Mouse (Mus musculus) adrenal gland, adult 8-10 months (tissue): ENCODE data around the gene Gm10271. TPM values are rescaled to one million over a fixed set of nuclear protein-coding genes. Genes with fewer than 3 reads are reported as not detected.
A peak's percentile ranks its signal among the peaks of the same experiment; 100 is the strongest.

Experiments used
- DNase-seq: peaks from one replicate; pipeline ENCODE4 v3.0.0; 2022
- total RNA-seq, 4 experiments: library from RNA; stranded (reverse); gene quantifications; 2 replicates each; pipeline ENCODE4 v1.2.4; 2022

Gm10271 gene
- total RNA-seq, 4 experiments from 2014 or later: not detected

DNA sequence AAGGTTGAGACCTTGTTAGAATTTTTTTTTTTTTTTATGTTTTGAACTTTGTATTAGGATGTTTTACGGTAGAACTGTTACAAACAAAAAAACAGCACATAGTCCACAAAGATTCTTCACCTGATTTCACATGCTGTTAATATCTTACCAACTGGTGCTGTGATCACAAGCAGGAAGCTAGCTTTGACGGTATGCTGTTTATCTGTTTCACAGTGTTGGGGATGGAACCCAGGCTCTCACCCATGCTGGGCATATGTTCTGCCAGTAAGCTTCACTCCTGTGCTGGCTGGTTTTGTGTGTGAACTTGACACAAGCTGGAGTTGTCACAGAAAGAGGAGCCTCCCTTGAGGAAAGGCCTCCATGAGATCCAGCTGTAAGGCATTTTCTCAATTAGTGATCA lies 5.4 kb upstream of the Gm10271 start:
- no peak for DNase-seq

DNA sequence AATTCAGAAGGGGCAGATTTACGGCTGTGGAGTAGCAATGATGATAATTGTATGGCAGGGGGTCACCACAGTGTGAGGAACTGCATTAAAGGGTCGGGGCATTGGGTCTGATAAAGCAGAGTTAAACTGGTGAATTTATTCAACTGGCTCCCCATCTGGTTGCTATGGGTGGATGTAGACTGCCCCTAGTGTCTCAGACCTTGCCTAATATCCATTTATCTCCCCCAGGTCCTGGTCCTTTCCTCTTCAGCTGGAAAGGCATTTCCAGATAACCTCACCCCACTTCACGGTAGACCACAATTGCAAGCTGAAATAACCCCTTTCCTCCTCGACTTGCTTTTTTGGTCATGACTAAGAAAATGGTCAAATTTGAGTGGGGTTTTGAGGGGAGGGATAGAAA lies 5.0 kb upstream of the Gm10271 start:
- no peak for DNase-seq

DNA sequence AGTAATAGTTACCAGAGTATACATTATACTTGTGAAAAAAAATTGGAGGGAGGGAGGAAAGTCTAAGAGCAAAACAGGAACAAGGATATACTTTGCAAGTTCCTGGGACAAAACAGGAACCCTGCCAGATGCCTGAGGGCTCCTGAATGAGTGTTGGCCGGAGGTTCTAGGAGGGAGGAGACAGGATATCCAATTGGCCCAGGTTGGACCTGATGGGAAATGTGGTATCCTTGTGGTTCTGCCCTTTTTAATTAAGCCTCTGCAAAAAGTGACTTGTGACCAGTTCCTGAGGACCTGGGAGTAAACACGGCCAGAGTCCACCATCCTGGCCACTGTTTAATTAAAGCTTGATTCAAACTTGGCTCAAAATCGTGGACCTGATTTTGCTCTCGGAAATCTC lies 3.7 kb downstream of the Gm10271 start:
- no peak for DNase-seq

DNA sequence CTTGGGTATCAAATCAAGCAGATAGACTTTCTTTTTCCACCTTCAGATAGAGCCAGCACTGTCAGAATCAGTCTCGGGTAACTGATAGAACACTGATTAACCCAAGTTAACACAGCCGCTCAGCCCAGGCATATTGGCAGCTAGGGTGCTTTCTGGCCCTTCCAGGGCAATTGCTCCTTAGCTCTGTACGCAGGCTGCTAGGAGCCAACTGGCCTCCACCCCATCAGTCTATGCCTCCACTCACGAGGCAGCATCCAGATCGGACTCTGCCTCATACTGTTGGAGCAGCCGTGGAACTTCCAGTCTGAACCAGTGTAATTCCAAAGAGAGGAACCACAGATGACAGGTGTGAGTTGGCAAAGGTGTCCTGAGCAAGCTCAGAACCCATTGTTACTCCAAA lies 6.3 kb downstream of the Gm10271 start:
- DNase-seq: no peak

DNA sequence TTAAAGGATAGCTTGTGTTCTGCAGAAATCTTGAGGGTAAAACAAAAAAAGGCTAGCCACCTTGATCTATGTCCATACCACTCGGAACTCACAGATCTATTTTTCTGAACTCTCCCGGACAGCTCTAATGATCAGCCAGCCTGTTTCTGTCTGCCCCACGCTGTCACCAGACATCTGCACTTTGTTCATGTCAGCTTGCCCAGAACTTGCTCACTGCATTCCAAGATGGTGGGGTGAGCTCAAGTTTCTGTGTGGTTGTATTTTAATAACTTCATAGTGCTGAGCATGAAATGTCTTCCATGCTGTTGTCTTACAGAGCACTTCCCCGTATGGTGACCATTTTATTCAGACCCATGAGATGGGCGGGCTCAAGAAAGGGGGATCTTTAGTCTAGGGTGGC lies 7.1 kb downstream of the Gm10271 start:
- no peak for DNase-seq

DNA sequence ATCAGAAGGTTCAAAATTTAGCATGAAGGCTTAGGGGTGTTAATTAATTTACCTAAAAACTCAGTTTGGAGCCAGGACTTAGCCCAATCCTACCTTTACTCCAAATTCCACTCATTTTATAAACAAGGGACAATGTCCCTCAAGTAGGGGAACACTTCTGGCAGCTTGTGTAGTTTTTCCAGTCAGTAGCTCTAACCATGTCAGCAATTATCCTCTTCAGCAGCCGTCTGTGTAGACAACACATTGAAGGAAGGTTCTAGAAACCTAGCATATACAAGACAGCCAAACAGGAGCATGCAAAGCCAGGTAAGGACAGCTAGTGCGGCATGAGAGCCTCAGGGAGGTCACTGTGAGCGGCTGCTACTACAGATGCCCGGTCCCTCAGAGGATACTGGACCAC lies 7.8 kb downstream of the Gm10271 start:
- no peak for DNase-seq

DNA sequence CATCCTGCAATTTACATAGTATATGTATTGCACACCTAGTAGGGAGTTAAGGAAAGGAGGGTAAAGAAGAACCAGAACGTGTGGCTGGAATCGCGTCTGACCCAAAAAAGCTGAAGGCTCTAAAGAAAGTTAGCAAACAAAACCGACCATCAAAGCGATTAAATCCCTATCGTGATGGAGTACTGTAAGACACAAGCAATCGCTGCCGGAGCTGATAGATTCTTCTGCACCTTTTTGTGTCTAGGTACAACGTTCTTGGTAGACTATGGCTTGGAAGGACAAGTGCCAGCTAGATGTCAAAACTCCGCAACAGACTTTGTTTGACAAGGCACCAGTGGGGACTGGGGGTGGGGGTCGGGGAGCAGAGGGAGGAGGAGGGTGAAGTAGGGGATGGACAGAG lies 8.3 kb downstream of the Gm10271 start:
- no peak for DNase-seq

DNA sequence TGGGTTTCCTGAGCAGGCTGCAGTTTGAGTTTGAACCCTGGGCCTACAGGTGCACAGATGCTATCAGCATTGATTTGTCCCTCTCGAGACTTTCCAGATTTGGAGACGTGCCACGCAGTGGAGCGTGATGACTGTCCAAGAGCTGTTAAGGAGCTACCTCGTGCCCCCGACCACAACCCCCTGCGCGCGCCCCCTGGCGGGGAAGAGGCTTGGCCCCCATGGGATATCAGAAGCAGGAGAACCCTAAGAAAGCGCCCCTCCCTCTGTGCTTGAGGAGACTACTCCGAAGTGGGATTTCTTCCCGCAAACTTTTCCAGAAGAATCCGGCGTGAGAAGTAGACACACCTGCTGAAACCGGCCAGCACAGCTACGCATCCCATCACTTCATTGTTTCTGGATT lies 9.6 kb downstream of the Gm10271 start:
- no peak for DNase-seq

DNA sequence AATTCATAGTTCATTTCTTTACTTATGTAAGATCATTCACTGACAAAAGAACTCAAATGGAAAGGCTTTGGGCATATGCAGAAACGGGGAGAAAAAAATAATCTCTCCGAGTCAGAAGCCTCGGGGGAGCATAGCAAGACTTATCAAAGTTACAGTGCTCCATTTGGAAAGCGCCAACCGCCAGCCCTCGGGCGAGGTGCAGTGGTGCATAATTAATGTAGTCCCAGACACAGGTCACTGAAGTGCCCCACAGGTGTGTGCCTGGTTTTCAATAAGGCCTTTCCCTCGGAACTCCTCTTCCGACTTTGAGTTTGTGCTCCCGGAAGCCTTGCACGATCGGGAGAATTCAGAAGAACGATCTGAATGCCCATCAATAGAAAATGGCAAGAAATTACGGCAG lies 10.3 kb downstream of the Gm10271 start:
- no peak for DNase-seq

DNA sequence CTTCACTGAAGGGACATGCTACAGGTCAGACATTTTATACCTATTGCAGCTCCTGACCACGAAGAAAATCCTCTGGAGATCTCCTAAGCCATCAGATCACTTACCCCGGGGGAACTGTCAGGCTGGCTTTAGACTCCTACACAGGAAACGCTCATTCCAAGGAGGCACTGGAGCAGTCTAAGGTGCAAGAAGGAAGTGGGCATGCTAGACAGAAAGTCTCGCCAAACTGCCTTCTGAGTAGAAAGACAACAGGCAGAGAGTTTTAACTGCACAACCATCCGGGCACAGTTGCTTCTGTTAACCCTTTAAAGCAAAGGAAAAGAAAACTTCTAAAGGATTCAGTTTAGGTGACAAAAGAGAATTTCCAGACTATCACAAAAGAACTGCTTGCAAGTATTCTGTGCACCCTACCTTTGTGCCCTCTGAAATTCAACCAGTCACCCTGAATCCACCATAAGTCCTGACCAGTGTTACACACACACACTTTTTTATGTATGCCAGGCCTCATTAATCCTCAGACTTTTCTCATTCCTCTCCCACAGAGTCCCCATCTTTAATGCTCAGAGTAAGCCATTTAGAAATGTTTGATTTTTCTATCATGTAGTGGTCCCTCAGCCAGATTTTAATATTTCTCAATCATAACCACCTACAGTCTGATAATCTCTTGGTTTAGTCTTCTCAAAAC lies 14.4 kb downstream of the Gm10271 start:
- no peak for DNase-seq

DNA sequence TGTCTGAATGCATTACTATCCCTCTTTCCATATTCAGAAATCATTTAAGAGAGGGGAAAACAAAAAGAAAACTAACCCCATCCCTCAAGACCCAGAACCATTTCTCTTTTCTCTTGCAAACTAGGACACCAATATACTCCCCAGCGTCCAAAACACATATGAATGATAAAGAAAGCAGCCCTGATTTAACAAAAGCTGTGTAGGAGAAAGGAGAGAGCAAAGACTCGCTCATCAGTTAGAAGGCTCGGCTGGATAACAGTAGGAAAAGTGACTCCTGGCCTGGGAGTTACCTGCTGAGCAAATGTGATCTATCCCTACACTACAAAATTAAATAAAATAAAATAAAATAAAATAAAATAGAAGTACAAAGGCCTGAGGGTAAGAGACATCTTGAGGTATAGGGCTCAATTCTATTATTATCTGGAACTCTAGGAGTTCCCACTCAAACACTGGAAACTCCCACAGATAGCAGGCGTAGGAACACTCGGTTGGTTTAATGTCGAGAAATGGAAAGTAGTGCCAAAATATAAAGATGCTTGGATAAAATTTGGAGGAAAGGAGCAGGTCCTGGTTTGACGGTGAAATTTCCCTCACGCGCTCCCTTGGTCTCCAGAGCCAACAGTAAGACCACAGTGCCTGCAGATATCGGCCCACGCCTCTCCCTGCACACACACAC lies 15.8 kb downstream of the Gm10271 start:
- DNase-seq: no peak

DNA sequence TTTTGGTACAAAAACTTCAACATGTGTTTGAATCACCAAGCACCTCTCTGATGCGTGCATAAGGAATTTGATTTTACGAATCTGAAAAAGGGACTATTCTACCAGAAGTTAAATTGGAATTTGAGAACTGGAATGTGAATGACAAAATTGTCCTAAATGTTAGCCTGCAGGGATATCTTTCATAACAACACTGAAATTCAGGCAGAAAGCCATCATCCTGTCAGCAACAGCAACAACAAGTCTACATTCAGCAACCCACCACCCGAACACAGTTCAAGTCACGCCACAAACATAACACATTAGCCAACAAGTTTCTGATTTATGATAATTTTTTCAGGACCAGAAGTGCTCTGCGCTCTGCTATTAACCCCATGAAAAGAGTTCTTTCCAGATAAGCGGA lies 17.2 kb downstream of the Gm10271 start:
- no peak for DNase-seq

DNA sequence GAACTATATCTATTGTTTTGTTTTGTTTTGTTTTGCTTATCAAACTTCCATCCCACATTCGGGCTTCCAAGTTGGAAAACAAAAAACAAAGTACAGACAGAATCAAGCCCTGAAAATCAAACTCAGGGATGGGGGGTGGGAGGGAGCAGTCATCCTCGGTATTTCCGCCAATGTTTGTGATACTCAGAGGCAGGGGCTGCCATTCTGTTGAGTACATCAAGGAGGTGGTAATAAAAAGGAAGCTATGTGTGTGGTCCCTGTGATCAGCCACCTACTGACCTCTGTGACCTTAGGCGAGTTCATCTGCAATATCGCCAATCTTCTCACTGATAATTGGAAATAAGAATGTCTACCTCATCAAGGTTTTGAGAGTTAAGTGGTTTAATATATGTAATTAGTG lies 21.5 kb downstream of the Gm10271 start:
- DNase-seq: no peak

DNA sequence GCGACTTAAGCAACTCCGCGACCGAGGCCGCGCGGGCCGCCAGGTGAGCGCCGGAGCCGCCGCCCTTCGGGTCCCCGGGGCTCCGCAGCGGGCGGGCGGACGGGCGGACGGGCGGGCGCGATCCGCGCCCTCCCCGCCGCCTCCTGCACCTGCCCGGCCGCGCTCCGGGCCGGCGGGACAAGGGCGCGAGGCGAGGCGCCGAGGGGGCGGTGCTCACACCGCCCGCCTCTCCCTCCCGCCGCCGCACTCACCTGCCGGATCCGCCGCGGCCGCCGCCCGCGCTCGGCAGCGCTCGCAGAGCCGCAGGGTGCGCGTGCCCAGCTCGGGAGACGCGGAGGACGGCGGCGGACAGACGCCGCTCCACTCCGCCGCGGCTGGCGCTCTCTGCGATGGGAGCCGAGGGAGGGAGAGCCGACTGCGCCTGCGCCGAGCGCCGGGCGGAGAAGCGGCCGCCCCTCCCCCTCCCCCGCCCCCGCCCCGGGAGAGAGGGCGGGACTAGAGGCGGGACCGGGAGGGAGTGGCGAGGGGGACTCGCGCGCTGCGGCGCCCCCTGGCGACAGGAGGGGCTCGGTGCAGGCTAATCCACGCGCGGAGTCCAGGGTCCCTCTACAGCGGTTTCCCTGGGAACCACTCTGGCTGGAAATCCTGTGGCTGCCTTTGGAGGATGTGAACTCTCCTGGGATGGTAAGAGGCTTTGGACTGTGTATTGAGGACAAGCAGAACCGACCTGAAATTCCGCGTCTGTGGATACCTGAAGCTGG lies 22.2 kb downstream of the Gm10271 start, which contains the start of gene Rab3ip:
Gene Rab3ip (minus strand): TSS at position 761 of the 761 bp plus-strand sequence.
- peak; percentile 75 for DNase-seq

DNA sequence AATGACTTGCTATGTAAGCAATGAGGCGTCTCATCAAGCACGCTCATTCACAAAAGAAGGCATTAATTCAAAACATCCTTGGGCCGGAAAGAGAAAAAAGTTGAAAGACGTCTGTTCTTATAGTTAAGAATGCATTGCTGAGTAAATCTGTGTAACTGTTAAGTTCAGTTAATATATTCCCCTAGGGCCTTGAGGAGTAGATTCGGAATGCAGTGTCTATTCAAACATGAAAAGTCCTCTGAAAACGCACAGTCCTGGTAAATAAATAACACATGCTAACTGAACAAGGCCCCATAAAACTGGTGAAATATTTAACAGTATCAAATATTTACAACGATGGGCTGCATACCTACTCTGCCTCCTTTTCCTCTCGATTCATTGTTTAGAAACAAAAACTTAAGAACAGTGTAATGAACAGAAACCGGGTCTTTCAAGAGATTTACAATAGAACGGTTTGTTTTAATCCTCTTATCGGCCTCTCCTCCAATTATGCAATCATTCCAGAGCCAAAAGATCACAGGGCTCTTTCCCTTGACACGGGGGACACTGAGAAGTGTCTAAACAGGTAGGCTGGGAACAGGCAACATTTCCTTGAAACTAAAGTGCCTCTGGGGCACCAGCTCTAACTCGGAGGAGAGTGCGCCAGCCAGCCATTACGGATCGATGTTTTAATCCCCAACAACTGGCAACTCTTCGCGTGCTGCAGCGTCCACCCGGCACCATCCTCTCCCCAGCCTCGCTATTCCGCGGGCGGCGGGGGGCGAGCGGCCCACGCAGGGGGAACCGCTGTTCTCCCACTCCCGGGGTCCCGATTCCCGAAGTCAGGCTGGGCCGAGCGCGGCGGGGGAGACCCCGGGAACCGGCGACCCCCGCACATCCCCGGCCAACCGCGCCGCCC lies 23.0 kb downstream of the Gm10271 start:
- peak; percentile 27 for DNase-seq

DNA sequence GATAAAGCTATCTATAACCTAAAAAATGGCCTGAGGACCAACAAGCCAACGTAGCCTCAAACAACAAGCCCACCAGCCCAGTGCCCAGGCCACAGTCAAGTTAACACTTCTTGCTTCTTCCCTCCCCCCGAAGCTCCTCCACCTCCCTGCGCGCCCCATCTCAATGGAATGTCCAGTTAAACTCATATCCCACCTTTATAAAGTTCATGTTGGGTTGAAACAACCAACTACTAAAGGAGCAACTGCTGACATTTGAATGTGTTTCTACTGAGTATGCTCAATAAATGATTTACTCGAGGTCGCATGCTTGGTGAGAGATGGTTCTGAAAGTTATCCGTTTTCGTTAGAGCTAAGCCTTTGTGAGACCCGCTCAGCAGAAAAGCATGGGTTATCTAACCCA lies 24.0 kb downstream of the Gm10271 start:
- no peak for DNase-seq

DNA sequence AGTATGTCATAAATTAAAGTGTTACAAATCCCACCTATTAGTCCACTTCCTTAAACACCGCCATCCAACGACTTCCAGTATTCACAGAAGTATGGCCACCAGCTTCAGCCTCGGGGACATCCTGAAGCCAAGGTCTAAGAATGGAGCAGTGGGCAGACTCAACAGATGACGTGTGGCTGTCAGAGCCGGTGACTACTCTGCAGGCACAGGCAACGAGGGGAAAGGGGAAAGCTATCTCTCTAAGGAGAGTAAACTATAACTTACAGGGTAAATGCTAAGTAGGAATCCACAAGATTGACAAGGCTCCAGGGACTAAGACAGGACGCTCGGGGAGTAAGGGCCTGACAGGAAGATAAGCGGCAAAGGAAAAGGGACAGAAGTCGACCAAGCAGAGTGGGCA lies 27.5 kb downstream of the Gm10271 start:
- DNase-seq: no peak

DNA sequence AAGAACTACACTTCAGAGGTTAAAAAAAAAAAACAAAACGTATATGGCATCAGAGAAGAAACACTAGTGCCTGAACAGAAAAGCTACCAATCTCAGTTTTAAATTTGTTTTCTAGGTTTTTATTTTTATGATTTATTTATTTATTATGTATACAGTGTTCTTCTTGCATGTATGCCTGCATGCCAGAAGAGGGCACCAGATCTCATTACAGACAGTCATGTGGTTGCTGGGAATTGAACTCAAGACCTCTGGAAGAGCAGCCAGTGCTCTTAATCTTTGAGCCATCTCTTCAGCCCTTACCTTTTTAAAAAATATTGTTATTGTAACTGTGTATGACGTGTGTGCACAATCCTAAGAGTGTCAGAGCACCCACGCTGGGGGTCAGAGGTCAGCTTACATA lies 28.3 kb downstream of the Gm10271 start:
- DNase-seq: no peak

DNA sequence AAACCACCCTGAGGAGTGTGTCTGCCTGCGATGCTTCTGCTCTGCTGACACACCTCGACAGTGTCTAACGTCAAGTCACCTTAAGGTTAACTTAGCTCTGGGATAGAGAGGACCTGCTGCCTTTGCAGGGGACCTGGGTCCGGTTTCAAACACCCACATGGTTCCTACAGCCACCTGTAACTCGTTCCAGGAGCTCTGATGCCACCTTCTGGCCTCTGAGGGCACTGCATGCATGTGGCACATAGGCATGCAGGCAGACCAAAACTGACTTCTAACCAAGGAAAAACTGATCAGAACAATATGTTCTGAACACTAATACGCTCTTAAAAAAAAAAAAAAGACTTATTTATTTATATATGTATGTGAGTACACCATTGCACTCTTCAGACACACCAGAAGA lies 29.4 kb downstream of the Gm10271 start:
- no peak for DNase-seq

DNA sequence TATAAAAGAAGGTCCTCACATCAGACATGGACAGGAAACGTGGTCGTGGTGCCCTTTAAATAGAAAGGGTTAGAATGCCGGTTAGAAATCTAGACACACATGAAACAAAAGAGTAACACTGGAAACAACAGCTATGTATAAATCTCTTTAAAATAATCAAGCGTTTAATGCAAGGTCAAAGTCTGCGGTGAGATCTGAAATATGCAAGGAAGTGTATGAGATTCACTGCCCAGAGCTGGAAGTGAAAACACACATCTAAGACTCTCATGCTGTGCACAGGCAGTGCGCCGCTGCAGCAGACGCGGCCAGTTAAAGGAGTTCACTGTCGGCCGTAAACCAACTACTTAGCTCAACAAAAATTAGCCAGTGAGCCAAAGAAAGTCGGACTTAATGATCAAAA lies 37.4 kb downstream of the Gm10271 start:
- no peak for DNase-seq

DNA sequence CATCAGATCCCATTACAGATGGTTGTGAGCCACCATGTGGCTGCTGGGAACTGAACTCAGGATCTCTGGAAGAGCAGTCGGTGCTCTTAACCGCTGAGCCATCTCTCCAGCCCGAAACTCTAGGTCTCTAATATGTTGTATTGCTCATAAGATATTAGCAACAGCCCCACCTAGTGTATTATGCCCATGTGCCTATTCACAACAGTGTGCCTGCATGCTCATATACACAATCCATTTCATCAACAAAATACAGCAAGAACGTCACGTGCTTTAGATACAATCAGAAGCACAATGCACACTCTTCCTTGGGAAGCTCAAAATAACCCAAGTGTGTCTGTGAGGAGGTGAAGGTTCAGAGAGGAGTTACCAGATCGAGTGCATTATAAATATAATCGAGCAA lies 38.6 kb downstream of the Gm10271 start:
- no peak for DNase-seq

DNA sequence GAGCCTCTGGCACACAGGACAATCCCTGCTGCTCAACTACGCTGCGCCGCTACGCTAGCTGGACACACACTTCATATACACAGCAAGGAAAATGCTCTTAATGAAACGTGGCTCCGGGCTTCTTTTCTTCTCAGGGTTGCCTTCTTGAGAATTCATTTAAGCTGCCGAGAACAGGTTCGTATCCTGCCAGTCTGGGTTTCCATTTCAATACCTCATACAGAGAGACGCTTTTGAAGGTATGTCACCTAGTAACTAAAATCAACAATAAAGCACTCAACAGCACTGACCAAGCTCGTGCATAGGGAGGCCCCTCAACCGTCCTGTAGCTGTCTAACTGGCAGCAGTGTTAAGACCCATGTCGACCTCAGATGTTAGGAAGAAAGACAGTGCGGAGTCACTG lies 40.0 kb downstream of the Gm10271 start:
- DNase-seq: no peak
